Mouse (Mus musculus) intestine, embryonic 16.5 days (tissue): ENCODE measurements around the gene Rep15. TPM values are rescaled to one million over a fixed set of nuclear protein-coding genes. Genes with fewer than 3 reads are reported as not detected.
A peak's percentile ranks its signal among the peaks of the same experiment; 100 is the strongest.

ENCODE experiments used
- ATAC-seq: fragments of 200-750 bp; cut with Nextera tagmentation; 2 replicates; pipeline ENCODE4 v1.8.0; 2017; ENCODE audit warnings: moderate TSS enrichment, moderate library complexity
- H3K27ac ChIP-seq: fragments of 300-500 bp; sonication (generic); 2 replicates; pipeline ENCODE4 v1.5.1; 2014; ENCODE audit warnings: mild to moderate bottlenecking, low read length
- H3K27me3 ChIP-seq: fragments of 300-500 bp; sonication (generic); replicated peaks from 2 replicates; pipeline ENCODE4 v1.6.1; 2014; ENCODE audit warnings: low read length, control low read depth, mixed read lengths; ENCODE audit not compliant: control insufficient read depth, insufficient read depth
- H3K36me3 ChIP-seq: fragments of 300-500 bp; sonication (generic); 2 replicates; pipeline ENCODE4 v1.6.1; 2014; ENCODE audit warnings: low read length, control low read depth; ENCODE audit not compliant: control insufficient read depth, insufficient read depth
- H3K4me1 ChIP-seq: fragments of 300-500 bp; sonication (generic); 2 replicates; pipeline ENCODE4 v1.6.1; 2014; ENCODE audit warnings: low read length, control low read depth, mixed read lengths; ENCODE audit not compliant: control insufficient read depth, insufficient read depth
- H3K4me2 ChIP-seq: fragments of 300-500 bp; sonication (generic); 2 replicates; pipeline ENCODE4 v1.6.1; 2014; ENCODE audit warnings: low read depth, low read length, control low read depth
- H3K4me3 ChIP-seq: fragments of 300-500 bp; sonication (generic); 2 replicates; pipeline ENCODE4 v1.5.1; 2014; ENCODE audit warnings: mild to moderate bottlenecking, low read length
- H3K9ac ChIP-seq: fragments of 300-500 bp; sonication (generic); 2 replicates; pipeline ENCODE4 v1.6.1; 2014; ENCODE audit warnings: low read depth, low read length
- H3K9me3 ChIP-seq: fragments of 300-500 bp; sonication (generic); 2 replicates; pipeline ENCODE4 v1.6.1; 2016; ENCODE audit warnings: low read length, control low read depth; ENCODE audit not compliant: control insufficient read depth
- WGBS: fragments of 180-500 bp; shearing (Covaris S2); extraction: QIAGEN DNeasy Blood & Tissue Kit; methylation state at CpG from one replicate; pipeline ENCODE4 v1.1.7; 2014; 5-methylcytosine and 5-hydroxymethylcytosine counted together
- polyA plus RNA-seq: library from polyadenylated mRNA; unstranded; fragments of >200 nt; fragmentation: Nextera tagmentation; extraction: Ambion mirVana; gene quantifications from 2 replicates; pipeline ENCODE4 v1.2.1, GENCODE M21; 2015

Gene Rep15
- polyA plus RNA-seq, 1 experiment from 2014 or later: 11.0 TPM

DNA sequence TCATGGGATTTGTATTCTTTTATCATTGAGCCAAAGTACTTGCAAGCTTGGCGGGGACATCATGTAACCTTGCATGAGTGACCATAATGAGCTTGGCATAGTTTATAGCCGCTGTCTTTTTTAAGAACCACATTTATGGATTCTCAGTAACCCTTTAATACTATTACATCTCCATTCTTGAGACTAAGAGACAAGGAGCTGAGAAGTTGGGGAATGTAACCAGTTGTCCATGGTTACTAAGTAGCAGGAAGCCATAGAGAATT is 9.3 kb upstream of the Rep15 start:
- no peak overlapping the region for H3K27ac ChIP-seq
- no peaks in the 10 kb centered on the region for H3K27me3 ChIP-seq
- H3K9me3 ChIP-seq: no peaks in the 10 kb centered on the region
- no peak overlapping the region for H3K9ac ChIP-seq
- no peak overlapping the region for H3K4me3 ChIP-seq
- WGBS: 94% methylated on average over 2 of the region's 2 CpGs
- no peak overlapping the region for H3K4me2 ChIP-seq
- H3K36me3 ChIP-seq: 0 out of 2 replicates have a peak, but pooled peaks cover 2% of the 10 kb centered on the region
- ATAC-seq: no peak
- H3K4me1 ChIP-seq: no peaks in the 10 kb centered on the region

GRCm38 (mm10) chr6:147023568-147023967 is 8.8 kb upstream of the Rep15 start:
- H3K4me1 ChIP-seq: no peaks in the 10 kb centered on the region
- H3K9me3 ChIP-seq: no peaks in the 10 kb centered on the region
- no peak for ATAC-seq
- H3K4me3 ChIP-seq: no peak overlapping the region
- H3K9ac ChIP-seq: no peak overlapping the region
- H3K4me2 ChIP-seq: no peak overlapping the region
- H3K27ac ChIP-seq: no peak overlapping the region
- H3K36me3 ChIP-seq: 0 out of 2 replicates have a peak, but pooled peaks cover 2% of the 10 kb centered on the region
- H3K27me3 ChIP-seq: no peaks in the 10 kb centered on the region

DNA sequence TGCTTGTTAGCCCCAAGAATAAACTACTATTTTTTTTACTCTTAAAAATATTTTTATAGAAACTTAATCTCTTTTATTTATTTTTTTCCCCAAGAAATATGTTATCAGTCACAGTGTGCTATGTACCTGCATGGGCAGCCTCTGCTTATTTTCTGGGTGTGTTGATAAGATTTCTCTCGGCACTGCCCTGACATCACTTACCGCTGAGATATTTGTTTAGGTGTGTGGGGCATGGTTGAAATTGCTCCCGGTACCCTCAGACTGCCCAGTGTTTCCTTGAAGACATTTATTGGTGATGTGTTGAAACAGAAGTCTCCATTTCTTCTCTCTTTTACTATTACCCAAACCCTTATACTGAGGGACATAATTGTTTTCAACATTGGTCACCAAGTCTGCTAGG is 7.6 kb upstream of the Rep15 start:
- Histone ChIP-seq H3K9ac (no peak overlapping the region), H3K36me3 (no peaks in the 10 kb centered on the region), H3K4me2 (no peak overlapping the region), H3K27ac (no peak overlapping the region), H3K4me1 (no peaks in the 10 kb centered on the region), H3K9me3 (no peaks in the 10 kb centered on the region), H3K4me3 (no peak overlapping the region), H3K27me3 (no peaks in the 10 kb centered on the region)
- WGBS: 52% methylated on average over 3 of the region's 3 CpGs
- ATAC-seq: no peak

GRCm38 (mm10) chr6:147028396-147028795 is 4.0 kb upstream of the Rep15 start:
- no peak overlapping the region for H3K4me3 ChIP-seq
- WGBS: 88% methylated on average over 2 of the region's 2 CpGs
- no peak overlapping the region for H3K4me2 ChIP-seq
- H3K9me3 ChIP-seq: no peaks in the 10 kb centered on the region
- H3K9ac ChIP-seq: no peak overlapping the region
- no peak overlapping the region for H3K27ac ChIP-seq
- no peak for ATAC-seq
- peaks cover 7% of the 10 kb centered on the region; the same call in 1 of the 2 replicates for H3K36me3 ChIP-seq
- no peaks in the 10 kb centered on the region for H3K27me3 ChIP-seq
- no peaks in the 10 kb centered on the region for H3K4me1 ChIP-seq

DNA sequence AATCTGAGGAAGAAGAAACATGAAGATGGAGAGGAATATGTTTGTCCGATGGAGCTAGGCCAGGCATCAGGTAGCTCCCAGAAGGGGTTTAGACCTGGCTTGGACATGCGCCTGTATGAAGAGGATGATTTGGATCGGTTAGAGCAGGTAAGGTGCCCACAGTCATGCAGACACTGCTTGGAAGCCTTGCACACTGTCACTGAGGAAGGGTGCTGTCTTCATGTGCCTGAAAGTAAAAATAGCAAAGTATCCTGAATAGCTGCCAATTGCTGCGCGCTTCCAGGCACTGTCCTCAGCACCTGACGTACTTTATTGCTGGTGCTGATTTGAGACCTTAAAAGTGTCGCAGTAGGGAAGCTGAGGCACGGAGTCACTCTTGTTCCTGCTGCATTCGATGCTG is 2.8 kb upstream of the Rep15 start:
- WGBS: 94% methylated on average over 9 of the region's 9 CpGs
- Histone ChIP-seq H3K36me3 (peaks cover 7% of the 10 kb centered on the region; the same call in 1 of the 2 replicates), H3K9ac (no peak overlapping the region), H3K4me1 (no peaks in the 10 kb centered on the region), H3K9me3 (no peaks in the 10 kb centered on the region), H3K27me3 (no peaks in the 10 kb centered on the region), H3K27ac (no peak overlapping the region), H3K4me3 (no peak overlapping the region), H3K4me2 (no peak overlapping the region)
- no peak for ATAC-seq

- peaks cover 7% of the 10 kb centered on the region; the same call in 1 of the 2 replicates for H3K36me3 ChIP-seq
Measured at GRCm38 (mm10) chr6:147030096-147030885, 2.1 kb upstream of the Rep15 start.

DNA sequence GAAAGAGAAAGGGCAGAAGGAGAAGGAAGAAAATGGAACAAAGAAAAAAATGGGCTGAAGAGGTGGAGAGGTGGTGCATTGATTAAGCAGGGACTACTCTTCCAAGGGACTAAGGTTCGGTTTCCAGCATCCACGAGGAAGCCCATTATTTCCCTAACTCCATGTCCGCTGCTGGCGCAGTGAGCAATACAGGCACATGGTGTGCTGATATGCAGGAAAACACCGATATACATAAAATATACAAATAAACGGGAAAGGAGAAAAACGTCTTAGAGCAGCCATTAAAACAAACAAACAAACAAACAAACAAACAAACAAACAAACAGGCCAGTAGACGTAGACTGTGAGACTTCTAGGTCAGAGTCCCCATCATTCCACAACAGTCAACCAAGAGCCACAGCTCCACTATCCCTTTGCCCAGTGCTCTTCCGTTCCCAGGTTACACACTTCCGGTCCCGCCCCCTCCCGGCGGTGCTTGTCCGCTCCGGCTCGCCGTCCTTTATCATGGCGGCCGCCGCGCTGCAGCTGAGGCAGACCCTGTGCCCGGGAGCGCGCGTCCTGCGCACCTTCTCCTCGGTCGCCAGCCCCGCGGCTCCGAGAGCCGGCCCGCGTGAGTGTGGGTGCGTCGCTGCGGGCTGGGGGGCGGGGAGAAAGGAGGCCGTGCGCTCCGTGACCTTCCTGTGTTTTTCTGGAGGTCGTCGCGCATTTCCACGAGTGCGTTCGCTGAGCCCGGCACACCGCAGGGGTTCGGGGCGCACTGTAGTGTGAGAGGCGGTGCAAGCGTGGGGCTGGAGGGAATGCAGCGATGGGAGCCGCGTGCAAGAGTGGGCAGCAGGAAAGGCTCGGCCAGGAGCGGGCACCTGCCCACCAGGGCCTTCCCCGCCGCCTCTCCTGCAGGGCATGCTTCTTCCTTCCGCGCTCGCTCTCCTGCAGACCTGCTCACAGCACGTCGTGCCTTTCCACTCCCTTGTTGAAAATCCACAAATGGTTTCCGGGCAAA is 10.2 kb downstream of the Rep15 start, which contains the start of gene Mrps35:
Gene Mrps35, plus strand, starts transcription at position 474 of the 1,000 bp plus-strand sequence.
- Histone ChIP-seq H3K9ac (peak within 1 kb of the TSS; percentile 93), H3K36me3 (no peaks in the 10 kb centered on the region), H3K27ac (peak within 1 kb of the TSS; percentile 76), H3K4me2 (peak within 1 kb of the TSS; percentile 78), H3K4me1 (peaks cover 10% of the 10 kb centered on the region), H3K4me3 (peak within 1 kb of the TSS; percentile 82), H3K9me3 (no peaks in the 10 kb centered on the region), H3K27me3 (no peaks in the 10 kb centered on the region)
- WGBS: 2% methylated on average over 61 of the region's 66 CpGs
- ATAC-seq: peak; percentile 99

More at GRCm38 (mm10) chr6:147030096-147030885, 2.1 kb upstream of the Rep15 start:
- ATAC-seq: no peak
- Histone ChIP-seq H3K9ac (no peak overlapping the region), H3K4me2 (no peak overlapping the region), H3K4me3 (no peak overlapping the region), H3K4me1 (no peaks in the 10 kb centered on the region), H3K27ac (no peak overlapping the region), H3K9me3 (no peaks in the 10 kb centered on the region), H3K27me3 (no peaks in the 10 kb centered on the region)
- 89% methylated on average over 15 of the region's 15 CpGs for WGBS

DNA sequence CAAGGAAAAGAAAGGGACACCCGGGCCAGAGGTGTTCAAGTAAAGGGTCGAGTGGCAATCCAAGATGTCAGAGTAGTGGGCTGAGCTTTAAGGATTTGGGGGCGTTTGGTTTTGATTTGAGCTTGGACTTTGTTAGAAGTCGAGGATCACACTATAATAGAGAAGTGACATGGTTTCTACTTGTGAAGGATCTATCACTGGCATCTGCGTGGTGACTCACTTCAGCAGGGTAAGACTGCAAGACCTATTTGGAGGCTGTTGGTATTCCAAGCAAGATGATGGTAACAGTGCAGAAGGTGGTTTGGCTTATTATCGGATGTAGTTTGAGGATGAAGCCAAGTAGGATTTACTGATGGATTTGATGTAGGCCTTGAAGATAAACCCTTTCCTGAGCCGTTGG is 11.2 kb downstream of the Rep15 start:
- peak overlapping the region; percentile 93 for H3K9ac ChIP-seq
- peak overlapping the region; percentile 78 for H3K4me2 ChIP-seq
- peak overlapping the region; percentile 82 for H3K4me3 ChIP-seq
- H3K27me3 ChIP-seq: no peaks in the 10 kb centered on the region
- H3K4me1 ChIP-seq: peaks cover 10% of the 10 kb centered on the region
- no peaks in the 10 kb centered on the region for H3K9me3 ChIP-seq
- H3K36me3 ChIP-seq: peaks cover 3% of the 10 kb centered on the region; the same call in 1 of the 2 replicates
- H3K27ac ChIP-seq: no peak overlapping the region
- 48% methylated on average over 7 of the region's 7 CpGs for WGBS
- no peak for ATAC-seq

- Histone ChIP-seq H3K9me3 (no peaks in the 10 kb centered on the region), H3K36me3 (peaks cover 13% of the 10 kb centered on the region)
Measured at GRCm38 (mm10) chr6:147049239-147049805, 16.9 kb downstream of the Rep15 start.

More at GRCm38 (mm10) chr6:147049239-147049805, 16.9 kb downstream of the Rep15 start:
- no peak overlapping the region for H3K4me2 ChIP-seq
- no peak overlapping the region for H3K9ac ChIP-seq
- H3K4me1 ChIP-seq: peaks cover under 1% of the 10 kb centered on the region; the same call in 1 of the 2 replicates
- H3K27ac ChIP-seq: no peak overlapping the region
- ATAC-seq: no peak
- no peak overlapping the region for H3K4me3 ChIP-seq
- H3K27me3 ChIP-seq: no peaks in the 10 kb centered on the region
- WGBS: 92% methylated on average over 13 of the region's 13 CpGs
